Mouse (Mus musculus): Measurements from ENCODE around the gene H2afx. TPM values are rescaled to one million over a fixed set of nuclear protein-coding genes. Genes with fewer than 3 reads are reported as not detected.

The H2afx gene
- polyA plus RNA-seq, 1 experiment from 2014 or later = 164 TPM

DNA sequence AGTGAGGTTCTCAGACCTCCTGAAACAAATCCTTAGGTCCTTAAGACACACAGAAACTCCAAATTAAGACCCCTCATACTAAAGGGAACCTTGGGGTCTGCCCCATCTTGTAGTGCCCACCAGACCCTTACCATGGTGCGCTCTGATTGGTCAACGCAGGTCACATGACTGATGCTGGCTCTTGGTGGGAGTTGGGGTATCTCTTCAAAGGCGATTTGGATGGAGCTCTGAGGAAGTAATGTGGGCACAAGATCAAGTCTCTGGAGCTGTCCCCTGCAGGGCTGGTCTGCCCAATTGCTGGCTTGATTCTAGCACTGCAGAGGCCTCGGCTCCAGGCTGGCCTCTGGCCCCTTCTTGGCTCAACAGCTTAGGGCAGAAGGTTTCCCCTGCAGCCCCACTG, 17.0 kb upstream of the H2afx start:
- TF ChIP-seq EP300 (IDR thresholded peaks at IDR 0.05; ENCODE audit: low read depth) (no peak), CTCF (IDR thresholded peaks at IDR 0.05; ENCODE audit: low read depth) (no peak)
- H3K4me3 ChIP-seq (ENCODE audit: low read depth, low read length) = peak overlapping the region; percentile 95
- H3K27ac ChIP-seq (ENCODE audit: low read depth) = peak overlapping the region; percentile 85
- H3K9ac ChIP-seq (replicated peaks) = peak overlapping the region; percentile 81
- peak overlapping the region; percentile 92 for H3K4me2 ChIP-seq (ENCODE audit: low read depth, low read length)
- DNase-seq = no peak
- H3K9me3 ChIP-seq (ENCODE audit: low read length) = no peaks in the 10 kb centered on the region
- H3K27me3 ChIP-seq (ENCODE audit: insufficient read depth, low read length) = no peaks in the 10 kb centered on the region
- peaks cover 40% of the 10 kb centered on the region for H3K4me1 ChIP-seq (ENCODE audit: insufficient read depth)
- 88% methylated on average over 4 of the region's 4 CpGs for WGBS (ENCODE audit: insufficient replicate concordance)
- H3K36me3 ChIP-seq (replicated peaks; ENCODE audit: insufficient read depth, low read length) = peaks cover 42% of the 10 kb centered on the region
- ATAC-seq = no peak

DNA sequence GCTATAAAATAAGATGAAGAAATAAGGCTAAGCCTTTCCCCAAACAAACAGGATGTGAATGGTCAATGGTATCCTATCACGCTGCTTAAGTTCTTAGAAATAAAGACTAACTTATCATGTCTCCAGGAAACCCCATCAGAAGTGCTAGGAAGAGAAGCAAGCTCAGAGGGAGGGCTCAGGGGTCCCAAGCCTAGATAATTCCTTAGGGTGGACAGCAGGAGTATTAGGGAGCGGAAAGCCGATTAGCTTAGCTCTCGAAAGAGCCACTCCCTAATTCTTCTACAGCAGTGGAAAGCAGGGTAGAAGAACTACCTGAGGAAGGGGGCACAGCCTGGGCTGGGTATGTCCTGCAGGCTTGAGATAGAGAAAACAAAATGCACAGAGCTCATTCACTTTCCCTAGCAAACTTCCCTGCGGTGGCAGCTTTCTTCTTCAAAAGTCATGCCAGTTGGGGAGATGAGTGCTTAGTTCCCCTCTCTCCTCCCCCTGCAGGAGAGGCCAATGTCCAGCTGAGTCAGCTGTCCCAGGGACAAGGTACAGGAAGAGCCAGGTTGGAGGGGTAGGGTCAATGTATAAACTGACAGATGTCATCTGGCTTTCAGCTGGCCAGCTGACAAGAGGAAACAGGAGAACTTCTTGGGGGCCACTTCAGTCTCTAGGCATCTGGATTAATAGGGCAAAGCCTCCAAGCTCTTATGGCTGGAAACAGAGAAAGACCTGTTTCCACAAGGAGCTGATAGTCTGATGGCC, 16.2 kb upstream of the H2afx start:
- Histone ChIP-seq H3K27ac (ENCODE audit: low read depth) (peak overlapping the region; percentile 85), H3K4me1 (ENCODE audit: insufficient read depth) (peaks cover 40% of the 10 kb centered on the region), H3K9me3 (ENCODE audit: low read length) (no peaks in the 10 kb centered on the region), H3K9ac (replicated peaks) (peak overlapping the region; percentile 81), H3K4me3 (ENCODE audit: low read depth, low read length) (peak overlapping the region; percentile 95), H3K27me3 (ENCODE audit: insufficient read depth, low read length) (no peaks in the 10 kb centered on the region), H3K36me3 (replicated peaks; ENCODE audit: insufficient read depth, low read length) (peaks cover 38% of the 10 kb centered on the region), H3K4me2 (ENCODE audit: low read depth, low read length) (peak overlapping the region; percentile 92)
- TF ChIP-seq CTCF (IDR thresholded peaks at IDR 0.05; ENCODE audit: low read depth) = no peak
- peak; percentile 69 for TF ChIP-seq EP300 (IDR thresholded peaks at IDR 0.05; ENCODE audit: low read depth)
- ATAC-seq (peak; percentile 35), DNase-seq (peak; percentile 57)
- 56% methylated on average over 5 of the region's 5 CpGs for WGBS (ENCODE audit: insufficient replicate concordance)

DNA sequence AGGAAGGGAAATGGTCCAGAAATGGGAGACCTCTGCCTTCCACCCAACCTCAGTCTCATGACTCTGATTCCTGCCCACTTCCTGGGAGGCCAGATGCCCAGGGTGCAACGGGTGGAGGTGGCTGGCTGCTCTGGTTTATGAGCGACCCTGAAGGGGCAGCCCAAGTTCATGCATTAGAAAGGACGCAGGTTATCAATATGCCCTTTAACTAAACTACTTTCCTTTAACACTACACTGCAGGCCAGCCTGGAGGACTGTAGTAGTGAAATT, 15.7 kb upstream of the H2afx start:
- H3K4me3 ChIP-seq (ENCODE audit: low read depth, low read length) = peak overlapping the region; percentile 95
- no peak for DNase-seq
- peak overlapping the region; percentile 85 for H3K27ac ChIP-seq (ENCODE audit: low read depth)
- TF ChIP-seq CTCF (IDR thresholded peaks at IDR 0.05; ENCODE audit: low read depth) = no peak
- TF ChIP-seq EP300 (IDR thresholded peaks at IDR 0.05; ENCODE audit: low read depth) = no peak
- WGBS (ENCODE audit: insufficient replicate concordance) = 31% methylated on average over 3 of the region's 3 CpGs
- peak overlapping the region; percentile 81 for H3K9ac ChIP-seq (replicated peaks)
- peaks cover 40% of the 10 kb centered on the region for H3K4me1 ChIP-seq (ENCODE audit: insufficient read depth)
- no peaks in the 10 kb centered on the region for H3K9me3 ChIP-seq (ENCODE audit: low read length)
- H3K36me3 ChIP-seq (replicated peaks; ENCODE audit: insufficient read depth, low read length) = peaks cover 33% of the 10 kb centered on the region
- ATAC-seq = no peak
- no peaks in the 10 kb centered on the region for H3K27me3 ChIP-seq (ENCODE audit: insufficient read depth, low read length)
- peak overlapping the region; percentile 92 for H3K4me2 ChIP-seq (ENCODE audit: low read depth, low read length)

DNA sequence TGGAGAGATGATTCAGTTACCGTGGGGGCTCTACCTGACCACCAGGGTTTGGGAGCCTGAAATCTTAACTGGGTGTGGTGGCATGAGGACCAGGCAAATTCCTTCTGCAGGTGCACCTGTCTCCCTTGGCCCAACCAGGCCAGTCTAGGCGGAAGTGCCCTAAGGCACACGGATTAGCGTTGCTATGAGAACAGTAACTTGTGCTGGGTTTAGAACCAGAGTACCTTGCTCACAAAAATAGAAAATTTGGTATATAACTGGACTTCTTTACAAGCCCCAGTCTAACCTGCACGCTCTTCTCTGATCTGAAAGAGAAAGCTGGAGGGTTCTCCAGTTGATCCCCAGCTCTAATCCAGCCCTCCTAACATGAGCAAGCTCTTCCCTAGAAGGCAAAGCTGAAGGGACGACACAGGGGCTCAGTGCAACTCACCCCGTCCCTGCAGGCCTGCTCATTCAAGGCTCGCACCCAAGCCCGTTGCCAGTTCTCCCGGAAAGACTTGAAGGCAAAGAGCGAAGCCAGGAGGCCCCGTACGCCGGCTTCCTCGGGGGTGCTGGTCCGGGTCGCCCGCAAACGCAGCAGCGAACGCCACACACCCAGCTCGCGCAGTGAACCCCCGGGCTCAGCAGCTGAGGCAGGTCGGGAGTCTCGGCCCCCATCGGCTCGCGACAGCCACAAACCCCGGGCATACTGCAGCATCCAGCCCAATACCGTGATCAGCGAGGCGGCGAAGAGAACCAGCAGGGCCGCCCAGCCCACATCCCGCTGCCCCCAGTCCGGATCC, 15.2 kb upstream of the H2afx start:
- no peak for TF ChIP-seq CTCF (IDR thresholded peaks at IDR 0.05; ENCODE audit: low read depth)
- no peak for TF ChIP-seq EP300 (IDR thresholded peaks at IDR 0.05; ENCODE audit: low read depth)
- H3K4me3 ChIP-seq (ENCODE audit: low read depth, low read length) = peak overlapping the region; percentile 95
- peak; percentile 55 for DNase-seq
- peak overlapping the region; percentile 92 for H3K4me2 ChIP-seq (ENCODE audit: low read depth, low read length)
- peaks cover 28% of the 10 kb centered on the region for H3K36me3 ChIP-seq (replicated peaks; ENCODE audit: insufficient read depth, low read length)
- peak overlapping the region; percentile 81 for H3K9ac ChIP-seq (replicated peaks)
- ATAC-seq = no peak; the same call in 1 of the 2 replicates
- H3K9me3 ChIP-seq (ENCODE audit: low read length) = no peaks in the 10 kb centered on the region
- peak overlapping the region; percentile 85 for H3K27ac ChIP-seq (ENCODE audit: low read depth)
- H3K4me1 ChIP-seq (ENCODE audit: insufficient read depth) = peaks cover 40% of the 10 kb centered on the region
- WGBS (ENCODE audit: insufficient replicate concordance) = 3% methylated on average over 36 of the region's 37 CpGs
- H3K27me3 ChIP-seq (ENCODE audit: insufficient read depth, low read length) = no peaks in the 10 kb centered on the region

DNA sequence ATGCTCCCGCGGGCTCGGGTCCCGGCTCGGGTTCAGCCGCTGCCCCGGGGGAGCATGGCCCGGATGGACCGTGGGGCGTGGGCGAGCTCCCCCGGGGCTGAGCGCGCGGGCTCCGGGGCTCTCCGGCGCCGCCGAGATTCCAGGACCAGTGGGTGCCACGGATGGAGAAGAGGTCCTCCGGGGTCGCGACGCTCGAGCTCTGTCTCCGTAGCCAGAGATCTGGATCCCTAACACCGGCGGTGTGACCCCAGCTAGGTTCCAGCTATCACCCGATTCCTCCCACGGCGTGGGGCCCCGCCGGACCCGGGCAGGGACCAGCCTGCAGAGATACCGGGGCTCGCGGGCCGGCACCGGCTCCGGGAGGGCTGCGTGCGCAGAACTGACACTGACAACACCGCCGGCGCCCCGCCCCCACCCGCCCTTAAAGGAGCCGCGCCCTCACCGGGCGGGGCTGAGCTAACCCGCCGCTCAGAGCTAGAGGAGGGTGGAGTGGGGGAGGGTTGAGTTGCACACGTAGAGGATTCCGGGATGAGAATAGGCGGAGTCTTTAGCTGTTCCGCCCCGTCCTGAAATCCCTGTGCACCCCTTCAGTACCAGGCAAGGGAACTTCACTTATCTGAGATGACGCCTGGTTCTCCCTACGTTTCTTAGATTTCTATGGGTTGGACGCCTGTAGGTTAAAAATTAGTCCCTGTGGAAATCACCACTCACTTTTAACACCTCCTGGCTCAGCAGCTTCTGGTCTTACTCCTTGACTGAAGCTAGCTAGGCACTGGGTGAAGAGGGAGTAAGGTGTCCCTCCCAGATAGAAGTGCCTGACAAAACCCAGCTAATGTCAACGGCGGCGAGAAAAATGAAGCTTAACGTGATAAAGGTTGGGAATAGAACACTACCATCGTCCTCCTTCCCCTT, 14.4 kb upstream of the H2afx start, which contains the start of gene C2cd2l:
TSS of gene C2cd2l (minus strand) at position 399 of the 912 bp plus-strand sequence.
- TF ChIP-seq EP300 (IDR thresholded peaks at IDR 0.05; ENCODE audit: low read depth) (peak; percentile 56; the same call in 1 of the 2 replicates), CTCF (IDR thresholded peaks at IDR 0.05; ENCODE audit: low read depth) (no peak)
- Histone ChIP-seq H3K36me3 (replicated peaks; ENCODE audit: insufficient read depth, low read length) (peaks cover 19% of the 10 kb centered on the region), H3K4me2 (ENCODE audit: low read depth, low read length) (peak within 1 kb of the TSS; percentile 92), H3K4me1 (ENCODE audit: insufficient read depth) (peaks cover 40% of the 10 kb centered on the region), H3K9me3 (ENCODE audit: low read length) (no peaks in the 10 kb centered on the region), H3K4me3 (ENCODE audit: low read depth, low read length) (peak within 1 kb of the TSS; percentile 95), H3K27ac (ENCODE audit: low read depth) (peak within 1 kb of the TSS; percentile 85), H3K9ac (replicated peaks) (peak within 1 kb of the TSS; percentile 81), H3K27me3 (ENCODE audit: insufficient read depth, low read length) (no peaks in the 10 kb centered on the region)
- ATAC-seq (peak; percentile 95), DNase-seq (peak; percentile 96)
- WGBS (ENCODE audit: insufficient replicate concordance) = under 1% methylated on average over 67 of the region's 67 CpGs

Measured in liver, postnatal 0 days (tissue).